ENCODE assay signal across 8 mouse cellular contexts in the genomic region with DNA sequence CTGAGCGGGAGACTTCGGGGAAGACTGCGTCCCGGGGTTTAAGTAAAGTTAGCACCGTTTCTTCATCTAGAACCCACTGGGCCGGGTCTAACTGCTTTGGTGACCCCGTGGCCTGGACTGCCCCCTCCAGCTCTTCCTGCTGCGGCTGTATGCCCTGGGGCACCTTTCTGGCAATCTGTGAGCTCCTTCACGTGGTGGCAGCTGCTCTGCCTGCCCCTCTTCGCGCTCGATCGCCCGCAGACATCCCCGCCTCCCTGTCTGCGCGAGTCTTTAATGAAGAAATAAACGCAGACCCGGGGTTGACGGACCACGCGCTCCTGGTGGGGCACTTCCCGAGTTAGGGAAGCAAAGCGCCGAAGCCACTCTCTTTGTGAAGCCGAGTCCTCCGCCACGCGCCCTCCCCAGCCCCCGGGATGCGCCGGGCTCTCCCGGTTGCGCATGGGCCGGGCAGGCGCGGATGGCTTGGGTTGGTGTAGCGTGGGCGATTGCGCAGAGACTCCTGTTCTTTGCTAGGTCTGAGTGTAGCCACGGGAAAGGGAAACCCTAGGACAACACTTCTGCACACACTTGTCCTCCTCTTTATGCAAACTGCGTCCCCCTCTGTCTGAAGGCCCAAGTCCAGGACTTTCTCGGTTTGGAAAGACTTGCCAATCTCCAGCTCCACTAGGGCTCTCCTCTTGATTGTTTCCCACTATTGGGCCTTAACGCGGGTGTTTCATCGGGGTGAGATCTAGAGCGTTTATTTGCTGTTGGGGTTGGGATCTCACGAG. TPM values are rescaled to one million over a fixed set of nuclear protein-coding genes. Genes with fewer than 3 reads are reported as not detected.
DNase-seq lines count a peak whose midpoint lies in the region; ATAC-seq and TF ChIP-seq lines count a peak whose summit lies in the region.

No protein-coding gene starts in this region.

- peak overlapping the region; percentile 69 for H3K4me3 ChIP-seq in cortical plate, adult 2 months (ENCODE audit: insufficient read depth, low read length)
- H3K4me3 ChIP-seq in heart, embryonic 16.5 days (ENCODE audit: low read length) = peak overlapping the region; percentile 86
- H3K4me3 ChIP-seq in liver, postnatal 0 days (ENCODE audit: low read depth, low read length) = peak overlapping the region; percentile 20

- no peak for TF ChIP-seq CTCF in cortical plate, adult 2 months (IDR thresholded peaks at IDR 0.05; ENCODE audit: extremely low read depth, insufficient read depth, low read length)
- no peak for TF ChIP-seq CTCF in liver, postnatal 0 days (IDR thresholded peaks at IDR 0.05; ENCODE audit: low read depth)

- H3K9me3 ChIP-seq in heart, embryonic 16.5 days (replicated peaks; ENCODE audit: control insufficient read depth, low read length) = no peaks in the 10 kb centered on the region
- H3K9me3 ChIP-seq in liver, postnatal 0 days (ENCODE audit: low read length) = no peaks in the 10 kb centered on the region

- peaks cover 31% of the 10 kb centered on the region for H3K27me3 ChIP-seq in heart, embryonic 16.5 days (ENCODE audit: control insufficient read depth, insufficient read depth, low read length)
- peaks cover 45% of the 10 kb centered on the region for H3K27me3 ChIP-seq in liver, postnatal 0 days (ENCODE audit: insufficient read depth, low read length)

- peak overlapping the region; percentile 71 for H3K9ac ChIP-seq in heart, embryonic 16.5 days (ENCODE audit: low read length)
- no peak overlapping the region for H3K9ac ChIP-seq in liver, postnatal 0 days (replicated peaks)

- TF ChIP-seq POLR2A in cortical plate, adult 2 months (IDR thresholded peaks at IDR 0.05; ENCODE audit: extremely low read depth, insufficient read depth, low read length) = no peak

- 2% methylated on average over 48 of the region's 48 CpGs for WGBS in heart, embryonic 16.5 days
- WGBS in liver, postnatal 0 days (ENCODE audit: insufficient replicate concordance) = 4% methylated on average over 48 of the region's 48 CpGs

- peak; percentile 91 for DNase-seq in heart, adult 11 months
- DNase-seq in heart, adult 9 months (ENCODE audit: low spot score in 2 of 2) = no peak
- DNase-seq in kidney, postnatal 10 days = peak; percentile 63
- DNase-seq in liver, postnatal 0 days = no peak
- peak; percentile 36 to 43 for DNase-seq in right cerebral cortex, postnatal 10 days (ENCODE audit: low spot score in 2 of 2)
- no peak for DNase-seq in cerebellum, adult 9-10 months

- no peaks in the 10 kb centered on the region for H3K4me1 ChIP-seq in cortical plate, adult 2 months (ENCODE audit: control insufficient read depth, insufficient read depth, low read length)
- peaks cover 15% of the 10 kb centered on the region for H3K4me1 ChIP-seq in heart, embryonic 16.5 days (ENCODE audit: control insufficient read depth, insufficient read depth, low read length)
- peaks cover 9% of the 10 kb centered on the region; the same call in 1 of the 2 replicates for H3K4me1 ChIP-seq in liver, postnatal 0 days (ENCODE audit: insufficient read depth)

- no peak for ATAC-seq in heart, embryonic 16.5 days (replicated peaks; ENCODE audit: extremely low read depth, insufficient read depth, low FRiP score)
- no peak for ATAC-seq in liver, postnatal 0 days

- no peak for TF ChIP-seq EP300 in liver, postnatal 0 days (IDR thresholded peaks at IDR 0.05; ENCODE audit: low read depth)

- no peak overlapping the region for H3K27ac ChIP-seq in cortical plate, adult 2 months (ENCODE audit: insufficient read depth, low read length)
- H3K27ac ChIP-seq in heart, embryonic 16.5 days (ENCODE audit: low read length) = peak overlapping the region; percentile 45
- no peak overlapping the region for H3K27ac ChIP-seq in liver, postnatal 0 days (ENCODE audit: low read depth)

- H3K4me2 ChIP-seq in heart, embryonic 16.5 days (ENCODE audit: low read depth, low read length) = peak overlapping the region; percentile 94
- peak overlapping the region; percentile 48 for H3K4me2 ChIP-seq in liver, postnatal 0 days (ENCODE audit: low read depth, low read length)

- no peaks in the 10 kb centered on the region for H3K36me3 ChIP-seq in heart, embryonic 16.5 days (ENCODE audit: control insufficient read depth, insufficient read depth)
- H3K36me3 ChIP-seq in liver, postnatal 0 days (replicated peaks; ENCODE audit: insufficient read depth, low read length) = no peaks in the 10 kb centered on the region

RNA-seq across cellular contexts. Expression of gene Slit2, which starts 3.1 kb away (rescaled TPM):
- 11.9 and 14.1 TPM in 2 replicates for polyA plus RNA-seq in cortical plate, adult 2 months (2012; rRNA removed)
- polyA plus RNA-seq in heart, embryonic 16.5 days (2015; fragmentation: Nextera tagmentation; extraction: Ambion mirVana) = 14.6 and 19.4 TPM in 2 replicates
- polyA plus RNA-seq in liver, postnatal 0 days (2015; fragmentation: Nextera tagmentation; extraction: Ambion mirVana) = 0.23 and 0.47 TPM in 2 replicates

Comparison
In these comparisons a context has a peak if more than half of its experiments do, and no peak if none do; other contexts are left out.
1. DNase-seq: peak in heart, adult 11 months (single experiment), kidney, postnatal 10 days (single experiment) and right cerebral cortex, postnatal 10 days (2 of 2); none in heart, adult 9 months (0 of 2), liver, postnatal 0 days (single experiment) and cerebellum, adult 9-10 months (single experiment).
2. H3K4me3 ChIP-seq: peak in every context shown above with its lines; median percentile 86 in heart, embryonic 16.5 days; 69 in cortical plate, adult 2 months; 20 in liver, postnatal 0 days.